Mouse (Mus musculus) spleen, adult 2 months (tissue): ENCODE results near the gene Tuba3b.

Experiments used
- CTCF ChIP-seq: fragments of 200-500 bp; IDR thresholded peaks from 2 replicates; pipeline ENCODE4 v1.5.1; 2011; ENCODE audit warnings: mild to moderate bottlenecking, inconsistent platforms; ENCODE audit not compliant: insufficient read depth, insufficient read length, insufficient replicate concordance; ENCODE audit errors: extremely low read depth
- POLR2A ChIP-seq: fragments of 200-500 bp; IDR thresholded peaks from 2 replicates; pipeline ENCODE4 v1.6.1; 2011; ENCODE audit warnings: low read depth, low read length, inconsistent platforms

DNA sequence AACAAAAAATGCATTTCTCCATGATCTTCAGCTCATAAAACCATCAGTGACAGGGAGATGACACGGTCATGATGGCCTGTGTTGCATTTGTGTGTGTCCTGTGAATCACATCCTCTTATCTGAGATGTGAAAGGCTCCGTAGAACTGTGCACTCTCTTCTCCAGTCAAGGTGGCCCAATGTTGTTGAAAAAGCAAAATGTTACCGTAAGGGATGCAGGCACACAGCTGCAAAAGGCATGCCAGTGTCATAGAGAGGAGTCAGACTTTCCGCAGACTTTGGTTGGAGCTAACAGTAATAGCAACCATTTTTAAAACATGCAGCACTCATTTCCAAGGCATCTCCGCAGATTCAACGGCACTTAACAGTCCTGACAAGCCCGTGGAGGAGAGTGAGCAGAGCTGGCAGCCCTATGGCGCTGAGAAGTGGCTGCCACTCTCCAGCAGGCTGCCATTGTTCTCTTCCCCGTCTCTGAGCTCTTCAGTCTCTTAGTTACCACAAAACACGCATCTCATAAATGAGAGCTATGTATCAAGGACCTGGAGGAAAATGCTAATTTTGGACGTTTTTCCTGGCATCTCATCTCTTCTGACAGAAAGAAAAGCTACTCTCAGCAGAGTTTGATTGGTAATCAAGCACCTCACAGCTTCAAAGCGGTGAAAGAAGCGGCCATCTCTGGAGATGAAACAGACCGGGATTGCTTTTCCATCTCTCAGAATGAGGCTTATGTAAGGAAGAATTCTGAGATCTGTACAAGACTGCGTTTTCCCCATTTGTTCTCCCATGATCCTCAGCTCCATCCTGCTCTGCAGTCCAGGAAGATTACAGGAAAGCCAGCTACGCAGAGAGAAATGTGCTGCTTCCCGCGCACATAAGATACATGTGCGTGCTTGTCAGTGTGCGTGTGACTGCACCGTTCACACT, 30.2 kb upstream of the Tuba3b start:
- TF ChIP-seq CTCF (no peak), POLR2A (no peak)
